Mouse (Mus musculus): ENCODE results near the gene D430042O09Rik.

DNA sequence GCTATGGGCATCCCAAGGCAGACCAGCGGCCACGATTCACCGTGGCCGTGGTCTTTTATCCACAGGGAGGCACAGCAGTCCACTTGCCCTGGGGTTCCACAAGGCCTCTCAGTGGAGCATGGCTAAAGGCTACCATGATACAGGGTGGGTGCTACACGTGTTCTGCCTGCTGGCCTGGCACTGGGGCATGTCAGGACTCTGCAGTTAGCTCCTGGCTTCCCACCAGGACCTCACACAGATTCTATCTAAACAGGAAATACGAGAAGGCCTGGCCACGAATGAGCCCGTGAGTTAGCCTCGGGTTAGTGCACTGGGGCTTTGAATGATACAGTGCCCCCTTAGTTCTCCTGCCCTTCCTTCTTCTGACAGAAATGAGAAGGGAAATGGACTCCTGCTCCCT is 119.7 kb downstream of the D430042O09Rik start:
- TF ChIP-seq MAX (IDR thresholded peaks at IDR 0.05) (no peak), CTCF (IDR thresholded peaks at IDR 0.05; ENCODE audit: control insufficient read depth, insufficient read depth, insufficient read length) (no peak), USF1 (IDR thresholded peaks at IDR 0.05; ENCODE audit: low read depth) (no peak), MYOD1 (IDR thresholded peaks at IDR 0.05; ENCODE audit: control insufficient read depth, insufficient read length, low read depth) (no peak), CEBPB (IDR thresholded peaks at IDR 0.05; ENCODE audit: low read depth) (no peak), FOSL1 (IDR thresholded peaks at IDR 0.05; ENCODE audit: insufficient read depth, low read length, poor library complexity, severe bottlenecking) (no peak)
